Mouse (Mus musculus) cortical plate, adult 2 months (tissue): ENCODE measurements around the gene Ndfip2.

ENCODE experiments used
- CTCF ChIP-seq: fragments of 200-500 bp; IDR thresholded peaks from 2 replicates; pipeline ENCODE4 v1.5.1; 2011; ENCODE audit warnings: mild to moderate bottlenecking, control low read depth, low read length; ENCODE audit not compliant: insufficient read depth; ENCODE audit errors: extremely low read depth
- POLR2A ChIP-seq: fragments of 200-500 bp; IDR thresholded peaks from 2 replicates; pipeline ENCODE4 v1.6.1; 2011; ENCODE audit warnings: mild to moderate bottlenecking, low read length, control low read depth; ENCODE audit not compliant: insufficient read depth; ENCODE audit errors: extremely low read depth

- no peak for TF ChIP-seq CTCF
- TF ChIP-seq POLR2A, result no peak
Observed at GRCm38 (mm10) chr14:105300551-105300950, 42.2 kb downstream of the Ndfip2 start.
